Mouse (Mus musculus): ENCODE data around the gene Mettl7b. TPM values are rescaled to one million over a fixed set of nuclear protein-coding genes. Genes with fewer than 3 reads are reported as not detected.

The Mettl7b gene
- polyA plus RNA-seq, 2 experiments, result 0.21 to 0.24 TPM

DNA sequence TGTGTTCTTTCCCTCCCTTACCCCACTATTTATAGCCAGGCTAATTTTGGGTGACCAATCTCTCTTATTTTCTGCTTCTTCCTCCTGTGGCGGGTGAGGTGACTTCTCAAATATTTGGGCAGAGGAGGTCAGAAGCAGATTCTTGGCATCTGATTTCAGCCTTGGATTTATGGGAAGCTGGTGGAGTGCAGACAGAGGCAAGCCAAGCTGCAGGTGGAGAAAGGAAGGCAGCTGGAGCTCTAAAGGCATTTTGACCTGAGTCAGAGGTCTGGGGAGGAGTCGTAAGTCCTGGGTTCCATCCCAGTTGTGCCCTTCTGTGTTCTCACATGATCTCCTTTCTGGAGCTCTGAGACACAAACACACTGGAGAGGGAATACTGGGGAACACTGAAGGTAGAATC, 29.3 kb downstream of the Mettl7b start:
- TF ChIP-seq POLR2A (IDR thresholded peaks at IDR 0.05; ENCODE audit: borderline replicate concordance, extremely low read depth, insufficient read depth, insufficient read length), result no peak
- Histone ChIP-seq H3K27me3 (ENCODE audit: control insufficient read depth, insufficient read depth, low read length) (peaks cover 40% of the 10 kb centered on the region), H3K4me3 (replicated peaks; ENCODE audit: low read length) (no peak overlapping the region), H3K27ac (replicated peaks; ENCODE audit: low read depth, low read length) (no peak overlapping the region), H3K9ac (ENCODE audit: low read depth, low read length, severe bottlenecking) (no peak overlapping the region), H3K36me3 (ENCODE audit: control insufficient read depth, insufficient read depth, low read length) (no peaks in the 10 kb centered on the region), H3K4me2 (replicated peaks; ENCODE audit: low read depth, low read length, severe bottlenecking) (no peak overlapping the region), H3K9me3 (ENCODE audit: control insufficient read depth, low read length) (no peaks in the 10 kb centered on the region), H3K4me1 (ENCODE audit: control insufficient read depth, insufficient read depth, low read length) (peaks cover 3% of the 10 kb centered on the region; the same call in 1 of the 2 replicates)
- WGBS, result 51% methylated on average over 2 of the region's 2 CpGs
- DNase-seq (ENCODE audit: low spot score), result no peak
- no peak for ATAC-seq (ENCODE audit: low FRiP score, low read depth)

GRCm38 (mm10) chr10:128929638-128930378, 31.0 kb downstream of the Mettl7b start:
- H3K27me3 ChIP-seq (ENCODE audit: control insufficient read depth, insufficient read depth, low read length), result peaks cover 27% of the 10 kb centered on the region
- ATAC-seq (ENCODE audit: low FRiP score, low read depth), result no peak
- 58% methylated on average over 7 of the region's 7 CpGs for WGBS

GRCm38 (mm10) chr10:128928356-128928755, 32.4 kb downstream of the Mettl7b start:
- Histone ChIP-seq H3K9ac (ENCODE audit: low read depth, low read length, severe bottlenecking) (no peak overlapping the region), H3K4me2 (replicated peaks; ENCODE audit: low read depth, low read length, severe bottlenecking) (no peak overlapping the region), H3K4me3 (replicated peaks; ENCODE audit: low read length) (no peak overlapping the region), H3K27ac (replicated peaks; ENCODE audit: low read depth, low read length) (no peak overlapping the region), H3K4me1 (ENCODE audit: control insufficient read depth, insufficient read depth, low read length) (peaks cover 7% of the 10 kb centered on the region), H3K36me3 (ENCODE audit: control insufficient read depth, insufficient read depth, low read length) (no peaks in the 10 kb centered on the region), H3K27me3 (ENCODE audit: control insufficient read depth, insufficient read depth, low read length) (peaks cover 12% of the 10 kb centered on the region), H3K9me3 (ENCODE audit: control insufficient read depth, low read length) (no peaks in the 10 kb centered on the region)
- ATAC-seq (ENCODE audit: low FRiP score, low read depth) (no peak), DNase-seq (ENCODE audit: low spot score) (no peak)
- no peak for TF ChIP-seq POLR2A (IDR thresholded peaks at IDR 0.05; ENCODE audit: borderline replicate concordance, extremely low read depth, insufficient read depth, insufficient read length)
- 31% methylated on average over 4 of the region's 4 CpGs for WGBS

More at GRCm38 (mm10) chr10:128929638-128930378, 31.0 kb downstream of the Mettl7b start:
- H3K4me2 ChIP-seq (replicated peaks; ENCODE audit: low read depth, low read length, severe bottlenecking), result no peak overlapping the region
- no peak overlapping the region for H3K9ac ChIP-seq (ENCODE audit: low read depth, low read length, severe bottlenecking)
- TF ChIP-seq POLR2A (IDR thresholded peaks at IDR 0.05; ENCODE audit: borderline replicate concordance, extremely low read depth, insufficient read depth, insufficient read length), result no peak
- no peaks in the 10 kb centered on the region for H3K36me3 ChIP-seq (ENCODE audit: control insufficient read depth, insufficient read depth, low read length)
- H3K9me3 ChIP-seq (ENCODE audit: control insufficient read depth, low read length), result no peaks in the 10 kb centered on the region
- H3K4me1 ChIP-seq (ENCODE audit: control insufficient read depth, insufficient read depth, low read length), result peaks cover 3% of the 10 kb centered on the region; the same call in 1 of the 2 replicates
- H3K4me3 ChIP-seq (replicated peaks; ENCODE audit: low read length), result no peak overlapping the region
- DNase-seq (ENCODE audit: low spot score), result no peak
- H3K27ac ChIP-seq (replicated peaks; ENCODE audit: low read depth, low read length), result no peak overlapping the region

GRCm38 (mm10) chr10:128923935-128924334, 36.9 kb downstream of the Mettl7b start, which contains the start of gene Bloc1s1:
Gene Bloc1s1 (minus strand): TSS chr10:128924035.
- no peak for ATAC-seq (ENCODE audit: low FRiP score, low read depth)
- Histone ChIP-seq H3K4me2 (replicated peaks; ENCODE audit: low read depth, low read length, severe bottlenecking) (peak within 1 kb of the TSS; percentile 46), H3K9ac (ENCODE audit: low read depth, low read length, severe bottlenecking) (peak within 1 kb of the TSS; percentile 64), H3K27me3 (ENCODE audit: control insufficient read depth, insufficient read depth, low read length) (no peaks in the 10 kb centered on the region), H3K27ac (replicated peaks; ENCODE audit: low read depth, low read length) (peak within 1 kb of the TSS; percentile 80), H3K4me3 (replicated peaks; ENCODE audit: low read length) (peak within 1 kb of the TSS; percentile 71), H3K9me3 (ENCODE audit: control insufficient read depth, low read length) (no peaks in the 10 kb centered on the region), H3K36me3 (ENCODE audit: control insufficient read depth, insufficient read depth, low read length) (0 out of 2 replicates have a peak, but pooled peaks cover 7% of the 10 kb centered on the region), H3K4me1 (ENCODE audit: control insufficient read depth, insufficient read depth, low read length) (peaks cover 22% of the 10 kb centered on the region)
- DNase-seq (ENCODE audit: low spot score), result no peak
- no peak for TF ChIP-seq POLR2A (IDR thresholded peaks at IDR 0.05; ENCODE audit: borderline replicate concordance, extremely low read depth, insufficient read depth, insufficient read length)
- whole genome bisulfite sequencing, result 64% methylated on average over 9 of the region's 9 CpGs

- peak; percentile 48; the same call in 1 of the 2 replicates for TF ChIP-seq POLR2A (IDR thresholded peaks at IDR 0.05; ENCODE audit: borderline replicate concordance, extremely low read depth, insufficient read depth, insufficient read length)
- WGBS, result 1% methylated on average over 33 of the region's 42 CpGs
- Histone ChIP-seq H3K9me3 (ENCODE audit: control insufficient read depth, low read length) (no peaks in the 10 kb centered on the region), H3K27me3 (ENCODE audit: control insufficient read depth, insufficient read depth, low read length) (no peaks in the 10 kb centered on the region), H3K4me3 (replicated peaks; ENCODE audit: low read length) (peak overlapping the region; percentile 71), H3K36me3 (ENCODE audit: control insufficient read depth, insufficient read depth, low read length) (peaks cover 7% of the 10 kb centered on the region; the same call in 1 of the 2 replicates), H3K4me1 (ENCODE audit: control insufficient read depth, insufficient read depth, low read length) (peaks cover 22% of the 10 kb centered on the region), H3K9ac (ENCODE audit: low read depth, low read length, severe bottlenecking) (peak overlapping the region; percentile 64), H3K27ac (replicated peaks; ENCODE audit: low read depth, low read length) (peak overlapping the region; percentile 80), H3K4me2 (replicated peaks; ENCODE audit: low read depth, low read length, severe bottlenecking) (peak overlapping the region; percentile 46)
- ATAC-seq (ENCODE audit: low FRiP score, low read depth) (peak; percentile 91), DNase-seq (ENCODE audit: low spot score) (peak; percentile 92)
These were observed 37.6 kb downstream of the Mettl7b start for GRCm38 (mm10) chr10:128923013-128923691.
